Mouse (Mus musculus): ENCODE data around the gene Pgls.

- no peak for TF ChIP-seq CTCF (IDR thresholded peaks at IDR 0.05; ENCODE audit: insufficient read depth, low read length)
- no peak for TF ChIP-seq POLR2A (IDR thresholded peaks at IDR 0.05; ENCODE audit: borderline replicate concordance, extremely low read depth, low read depth, low read length)
Observed at GRCm38 (mm10) chr8:71554644-71555043, 37.3 kb upstream of the Pgls start.

Data from lung, adult 2 months (tissue).